Mouse (Mus musculus) heart, adult 9 months (tissue): ENCODE data around the gene Kcnn4.
A peak's percentile ranks its signal among the peaks of the same experiment; 100 is the strongest.
"Not testable (repeated sequence)": the region's sequence is repeated elsewhere in the genome, so short reads cannot be mapped to it uniquely, and the experiment has no call there.

ENCODE experiments used
- DNase-seq, 2 experiments: peaks; one replicate each; pipeline ENCODE4 v3.0.0; 2022; ENCODE audit warnings: low spot score in 2 of 2

The Kcnn4 gene

DNA sequence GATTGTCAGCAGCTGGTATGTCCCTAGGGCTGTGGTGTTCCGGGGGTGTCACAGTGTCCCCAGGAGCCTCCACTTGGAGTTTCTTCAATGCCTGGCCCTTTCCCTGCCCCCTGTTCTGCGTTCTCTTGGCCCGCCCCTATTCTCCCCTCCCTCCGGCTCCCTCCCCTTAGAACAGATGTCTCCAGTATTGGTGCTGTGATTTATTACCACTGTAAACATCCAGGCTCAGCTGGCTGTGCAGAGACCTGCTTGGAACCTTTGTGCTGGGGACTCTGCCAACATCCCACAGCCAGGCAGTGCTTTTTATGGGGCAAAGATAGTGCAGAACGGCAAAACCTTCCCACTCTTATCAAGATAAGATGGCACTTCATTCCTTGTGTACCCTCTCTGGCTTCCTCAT, 21.0 kb downstream of the Kcnn4 start:
- no peak for DNase-seq

DNA sequence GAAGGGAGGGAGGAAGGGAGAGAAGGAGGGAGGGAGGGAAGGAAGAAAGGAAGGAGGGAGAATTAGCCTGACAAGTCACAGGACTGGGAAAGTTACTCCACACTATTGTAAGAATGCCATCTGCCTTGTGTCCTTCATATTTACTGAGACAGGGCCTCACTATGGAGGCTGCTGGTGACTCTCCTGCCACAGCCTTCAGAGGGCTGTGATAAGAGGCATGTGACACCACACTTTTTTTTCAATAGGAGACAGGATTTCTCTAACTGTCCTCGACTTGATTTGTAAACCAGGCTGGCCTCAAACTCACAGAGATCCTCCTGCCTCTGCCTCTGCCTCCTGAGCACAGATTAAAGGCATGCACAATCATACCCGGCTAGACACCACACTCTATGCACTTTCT, 21.6 kb downstream of the Kcnn4 start:
- DNase-seq = no peak

DNA sequence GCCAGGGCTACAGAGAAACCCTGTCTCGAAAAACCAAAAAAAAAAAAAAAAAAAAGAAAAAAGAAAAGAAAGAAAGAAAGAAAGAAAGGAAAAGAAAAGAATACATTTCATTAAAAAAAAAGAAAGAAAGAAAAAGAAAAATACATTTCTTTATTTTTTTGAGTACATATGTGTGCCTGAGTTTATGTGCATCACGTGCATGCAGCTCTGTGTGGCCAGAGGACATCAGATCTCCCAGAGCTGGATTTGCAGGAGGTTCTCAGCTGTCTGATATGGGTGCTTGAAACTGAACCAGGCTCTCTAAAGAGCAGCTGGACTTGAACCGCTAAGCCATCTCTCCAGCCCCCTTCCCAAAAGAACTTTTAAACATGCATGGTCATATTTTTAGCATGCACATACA, 24.0 kb downstream of the Kcnn4 start:
- no peak for DNase-seq

DNA sequence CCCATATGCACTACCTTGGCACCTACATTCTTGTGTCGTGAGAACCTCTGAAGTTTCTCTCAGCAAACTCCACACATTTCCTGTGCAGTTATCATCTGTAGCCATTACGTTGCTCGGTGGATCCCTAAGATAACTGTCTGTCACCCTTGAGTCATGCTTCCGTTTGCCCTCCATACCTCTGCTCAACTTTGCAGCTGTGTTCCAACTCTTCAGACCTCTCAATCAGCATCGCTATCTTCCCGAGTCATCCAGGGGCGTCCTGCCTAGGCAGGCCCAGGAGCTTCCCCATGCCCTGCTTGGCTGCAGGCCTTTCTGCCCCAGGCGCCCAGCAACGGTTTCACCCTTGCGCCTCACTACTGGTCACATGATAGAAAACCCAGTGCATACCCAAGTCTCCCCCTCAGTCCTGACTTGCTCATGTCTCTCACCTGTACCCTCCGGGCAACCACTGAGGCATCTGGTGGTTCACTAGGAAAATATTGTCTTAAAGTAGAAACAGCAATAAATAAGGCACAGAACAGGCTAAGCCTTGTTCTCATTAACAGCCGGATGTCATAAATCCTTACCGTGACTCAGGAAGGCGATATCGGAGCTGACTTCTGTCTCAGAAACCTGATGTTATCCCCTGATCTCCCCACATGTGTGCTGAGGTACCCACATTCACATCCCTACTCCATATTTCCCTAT, 24.6 kb downstream of the Kcnn4 start:
- DNase-seq = no peak

DNA sequence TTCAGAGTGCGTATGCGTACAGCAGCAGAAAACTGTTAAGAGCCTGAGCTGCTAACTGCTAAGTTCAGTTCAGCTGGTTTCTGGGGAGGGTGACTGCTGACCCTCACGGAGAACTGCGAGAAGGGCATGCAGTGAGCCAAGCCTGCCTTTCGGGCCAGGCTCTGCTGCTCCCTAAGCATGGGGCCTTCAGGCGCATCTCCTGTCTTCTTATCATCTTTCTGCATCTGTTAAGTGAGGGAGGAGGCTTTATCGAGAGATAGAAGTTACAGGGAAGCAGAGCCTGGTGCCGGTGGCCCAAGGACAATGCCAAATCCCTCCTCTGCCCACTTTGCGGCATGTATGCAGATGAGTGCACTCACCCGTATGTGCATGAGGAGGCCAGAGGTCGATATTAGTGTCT, 26.8 kb downstream of the Kcnn4 start:
- DNase-seq = no peak

DNA sequence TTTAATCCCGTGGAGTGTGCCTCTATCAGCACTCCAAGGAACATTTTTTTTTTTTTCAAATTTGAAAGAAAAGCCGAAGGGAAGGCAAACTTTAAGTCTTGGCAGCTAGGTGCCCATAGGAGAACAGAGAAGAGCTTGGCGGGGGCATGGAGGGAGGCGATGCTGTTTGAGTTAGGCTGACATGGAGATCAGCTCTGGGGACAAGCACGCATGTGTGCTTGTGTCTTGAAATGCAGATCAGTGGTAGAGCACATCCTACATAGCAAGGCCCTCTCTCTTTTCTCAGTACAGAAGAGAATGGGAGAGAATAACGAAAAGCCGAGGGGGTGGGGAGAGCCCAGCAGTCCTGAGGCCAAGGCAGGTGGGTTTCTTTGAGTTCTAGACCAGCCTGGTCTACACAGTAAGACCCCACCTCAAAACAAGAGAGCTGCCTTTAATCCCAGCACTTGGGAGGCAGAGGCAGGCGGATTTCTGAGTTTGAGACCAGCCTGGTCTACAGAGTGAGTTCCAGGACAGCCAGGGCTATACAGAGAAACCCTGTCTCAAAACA, 28.4 kb downstream of the Kcnn4 start:
- DNase-seq = no peak

DNA sequence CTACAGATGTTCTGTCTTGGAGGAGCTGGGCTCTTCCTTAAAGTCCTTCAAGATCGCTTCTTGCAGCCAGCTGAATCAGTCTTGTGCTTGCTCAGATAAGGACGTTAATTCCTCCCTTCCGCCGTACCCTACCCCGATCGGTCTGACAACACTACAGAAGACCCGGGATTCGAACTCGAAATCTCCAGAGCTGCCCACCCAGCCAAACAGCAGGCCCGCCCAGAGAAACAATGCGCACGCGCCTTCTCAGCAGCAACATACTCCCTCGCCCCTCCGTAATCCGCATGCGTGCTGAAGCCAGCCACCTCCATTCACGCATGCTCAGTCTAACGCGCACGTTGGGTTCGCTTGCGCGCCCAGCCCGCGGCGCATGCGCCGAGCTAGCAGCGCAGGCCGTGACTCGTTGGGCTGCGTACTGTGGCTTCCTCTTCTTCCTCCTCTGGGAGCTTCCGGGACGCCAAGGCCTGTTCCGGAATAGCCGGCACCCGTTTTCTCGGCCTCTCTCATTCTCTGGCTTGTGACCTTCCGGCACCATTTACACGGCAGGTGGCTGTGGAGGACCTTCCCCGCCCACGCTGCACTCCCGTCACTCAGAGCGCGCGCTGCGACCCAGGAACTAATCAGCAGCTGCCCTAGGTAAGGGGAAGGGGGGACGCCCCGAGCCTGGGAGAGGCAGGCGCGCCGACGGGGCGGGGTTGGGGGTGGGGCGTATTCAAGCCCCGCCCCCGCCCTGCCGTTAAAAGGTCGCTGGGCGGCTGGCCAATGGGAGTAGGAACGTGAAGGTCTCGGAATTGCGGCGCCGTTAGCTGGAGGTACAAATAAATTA, 29.4 kb downstream of the Kcnn4 start, which contains the start of gene Smg9:
Gene Smg9 (plus strand): TSS at position 364 of the 826 bp plus-strand sequence.
- peak; percentile 96 to 97 for DNase-seq

DNA sequence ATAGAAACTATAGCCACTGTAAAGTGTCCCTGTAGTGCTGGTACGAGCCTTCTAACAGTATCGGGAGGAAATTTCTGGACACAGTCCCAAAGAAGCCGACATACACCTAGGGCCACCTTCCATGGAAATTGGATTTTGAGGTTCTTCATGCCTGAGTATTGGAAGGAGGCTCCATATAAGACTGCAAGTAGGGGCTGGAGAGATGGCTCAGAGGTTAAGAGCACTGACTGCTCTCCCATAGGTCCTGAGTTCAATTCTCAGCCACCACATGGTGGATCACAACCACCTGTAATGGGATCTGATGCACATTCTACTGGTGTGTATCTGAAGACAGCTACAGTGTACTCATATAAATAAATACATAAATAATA, 30.0 kb downstream of the Kcnn4 start:
- DNase-seq = no peak

DNA sequence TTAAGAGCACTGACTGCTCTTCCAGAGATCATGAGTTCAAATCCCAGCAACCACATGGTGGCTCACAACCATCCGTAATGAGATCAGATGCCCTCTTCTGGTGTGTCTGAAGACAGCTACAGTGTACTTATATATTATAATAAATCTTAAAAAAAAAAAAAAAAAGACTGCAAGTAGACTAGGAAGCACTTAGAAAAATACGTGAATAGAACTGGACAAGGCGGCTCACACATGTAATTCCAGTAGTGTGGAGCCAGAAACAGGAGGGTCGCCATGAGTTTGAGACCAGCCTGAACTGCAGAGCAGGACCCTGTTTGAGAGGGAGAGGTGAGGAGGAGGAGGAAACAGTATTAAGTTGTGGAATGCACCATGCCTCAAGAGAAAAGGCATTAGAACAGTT, 30.4 kb downstream of the Kcnn4 start:
- DNase-seq = not testable (repeated sequence)

DNA sequence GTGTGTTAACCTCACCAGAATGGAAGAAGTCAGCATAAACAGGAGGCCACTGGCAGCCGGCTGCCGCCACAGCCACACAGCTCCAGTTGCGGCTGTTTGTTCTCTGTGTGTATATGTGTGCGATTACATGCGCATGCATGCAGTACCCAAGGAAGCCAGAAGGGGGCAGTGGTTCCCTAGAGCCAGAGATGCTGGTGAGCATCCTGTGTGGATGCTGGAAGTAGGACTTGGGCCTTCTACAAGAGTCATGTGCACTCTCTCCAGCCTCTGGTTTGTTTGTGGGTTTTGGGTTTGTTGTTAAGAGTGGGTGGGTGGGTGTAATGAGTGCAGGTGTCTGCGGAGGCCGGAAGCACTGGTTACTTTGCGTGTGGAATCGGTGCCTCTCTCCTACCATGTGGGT, 32.8 kb downstream of the Kcnn4 start:
- DNase-seq = no peak

DNA sequence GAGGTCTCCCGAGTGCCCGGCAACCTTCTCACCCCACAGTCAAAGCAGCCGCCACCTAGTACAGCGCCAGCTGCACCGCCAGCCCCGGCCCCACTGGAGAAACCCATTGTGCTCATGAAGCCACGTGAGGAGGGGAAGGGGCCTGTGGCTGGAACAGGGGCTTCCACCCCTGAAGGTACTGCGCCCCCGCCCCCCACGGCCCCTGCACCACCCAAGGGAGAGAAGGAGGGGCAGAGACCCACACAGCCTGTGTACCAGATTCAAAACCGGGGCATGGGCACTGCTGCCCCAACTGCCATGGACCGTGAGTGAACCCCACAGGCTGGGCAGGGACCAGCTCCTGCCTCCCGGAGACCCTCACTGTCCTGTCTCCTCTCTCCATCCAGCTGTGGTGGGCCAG, 35.6 kb downstream of the Kcnn4 start:
- DNase-seq = no peak

DNA sequence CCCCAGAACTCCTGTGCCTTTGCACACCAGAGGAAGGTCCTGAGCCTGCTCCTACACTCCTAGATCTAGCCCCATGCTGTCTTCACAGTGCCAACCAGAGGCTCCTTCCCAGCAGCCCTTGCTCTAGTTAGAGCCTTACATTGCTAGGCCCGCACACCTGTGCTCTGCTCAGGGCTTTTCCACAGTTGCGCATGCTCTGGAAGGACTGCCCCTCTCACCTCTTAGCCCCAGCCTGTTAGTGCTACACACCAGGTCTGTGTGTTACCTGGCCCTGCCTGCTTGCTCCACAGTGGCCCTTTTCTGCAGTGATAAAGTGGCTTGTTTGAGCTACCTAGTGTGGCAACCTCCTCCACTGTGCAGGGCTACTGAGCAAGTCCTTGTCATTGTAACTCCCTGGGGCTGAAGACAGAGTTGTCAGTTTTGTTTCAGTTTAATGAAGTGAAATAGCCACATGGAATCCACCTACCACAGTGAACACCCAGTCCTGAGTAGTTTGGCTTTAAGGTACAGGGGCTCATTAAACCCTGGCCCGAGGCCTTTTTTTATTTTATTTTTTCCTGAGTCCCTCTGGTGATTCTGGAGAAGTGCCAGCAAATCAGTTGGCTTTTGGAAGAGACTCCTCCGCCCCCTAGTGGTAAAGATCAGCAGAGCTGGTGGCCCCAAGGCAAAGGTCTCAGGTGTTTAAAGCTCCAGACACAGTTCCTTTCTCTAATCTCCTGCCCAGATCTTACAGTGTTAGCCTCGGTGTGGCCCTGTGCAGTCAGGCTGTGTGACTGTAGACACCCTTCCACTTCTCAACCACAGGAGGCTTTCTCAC, 36.7 kb downstream of the Kcnn4 start:
- DNase-seq = peak; percentile 38 to 68

DNA sequence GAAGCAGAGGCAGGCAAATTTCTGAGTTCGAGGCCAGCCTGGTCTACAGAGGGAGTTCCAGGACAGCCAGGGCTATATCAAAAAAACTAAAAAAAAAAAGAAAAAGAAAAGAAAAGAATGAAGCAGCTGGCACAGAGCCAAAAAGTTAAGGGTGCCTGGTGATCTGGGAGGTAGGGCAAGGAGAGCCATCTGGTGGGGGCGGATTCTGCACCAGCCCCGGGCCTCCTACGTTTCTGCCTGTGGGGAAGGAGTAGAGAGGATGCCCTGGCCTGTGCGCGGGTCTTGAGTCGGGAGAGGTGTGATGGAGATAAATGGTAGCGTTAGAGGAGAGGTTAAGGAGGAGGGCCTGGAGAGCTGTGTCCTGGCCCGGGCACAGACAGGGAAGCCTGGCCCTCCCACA, 38.1 kb downstream of the Kcnn4 start:
- no peak for DNase-seq

DNA sequence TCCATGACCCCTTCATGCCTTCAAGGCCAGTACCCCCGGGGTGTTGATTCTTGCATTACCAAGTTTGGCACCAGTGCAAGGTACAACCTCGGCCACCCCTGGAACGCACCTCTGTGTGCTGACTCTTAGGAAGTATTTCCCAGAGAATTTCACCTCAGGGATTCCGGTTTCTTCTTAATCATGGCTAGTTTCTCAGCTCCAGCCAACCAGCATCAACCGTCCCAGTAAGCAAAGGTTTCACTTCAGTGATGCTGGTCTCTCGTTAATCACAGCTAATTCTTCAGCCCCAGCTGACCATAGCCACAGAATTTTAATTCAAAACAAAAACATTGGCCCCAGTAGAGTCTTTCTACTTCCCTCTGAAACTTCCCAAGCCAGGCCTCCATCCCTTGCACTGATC, 40.1 kb downstream of the Kcnn4 start:
- DNase-seq = no peak

DNA sequence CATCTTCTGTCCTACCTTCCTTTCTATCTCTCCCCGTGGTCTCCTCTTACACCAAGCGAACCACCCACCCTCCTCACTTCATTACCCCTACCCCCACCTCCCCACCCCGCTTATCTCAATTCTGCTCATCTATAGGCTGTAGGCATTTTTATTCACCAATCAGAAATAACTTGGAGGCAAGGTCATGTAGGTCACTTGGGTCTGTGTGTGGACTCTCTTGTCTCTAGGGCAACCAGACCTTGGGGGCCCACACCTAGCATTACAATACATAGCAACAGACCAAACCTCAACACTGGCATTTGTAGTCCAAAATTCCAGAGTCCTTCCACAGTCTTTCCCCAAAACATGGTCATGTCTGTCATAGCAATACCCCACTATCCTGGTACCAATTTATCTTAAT, 40.8 kb downstream of the Kcnn4 start:
- DNase-seq = no peak

DNA sequence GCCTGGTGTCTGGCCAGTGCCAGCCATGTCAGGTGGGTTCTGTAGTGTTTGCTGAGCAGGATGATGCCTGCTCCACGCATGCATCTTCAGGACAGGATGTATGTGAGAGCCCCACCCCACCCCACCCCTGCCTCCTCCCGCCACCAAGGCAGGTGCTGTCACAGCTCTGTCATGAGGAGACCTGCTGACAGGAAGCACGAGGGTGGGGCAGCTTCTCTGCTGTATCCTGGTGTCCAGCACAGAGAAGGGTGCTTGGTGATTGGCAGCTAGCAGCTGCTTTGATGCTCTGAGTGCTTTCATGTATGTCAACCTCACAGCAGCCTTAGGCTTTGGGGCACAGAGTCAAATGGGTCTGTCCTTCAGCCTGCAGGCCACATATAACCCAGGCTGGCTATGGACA, 43.6 kb downstream of the Kcnn4 start:
- no peak for DNase-seq

DNA sequence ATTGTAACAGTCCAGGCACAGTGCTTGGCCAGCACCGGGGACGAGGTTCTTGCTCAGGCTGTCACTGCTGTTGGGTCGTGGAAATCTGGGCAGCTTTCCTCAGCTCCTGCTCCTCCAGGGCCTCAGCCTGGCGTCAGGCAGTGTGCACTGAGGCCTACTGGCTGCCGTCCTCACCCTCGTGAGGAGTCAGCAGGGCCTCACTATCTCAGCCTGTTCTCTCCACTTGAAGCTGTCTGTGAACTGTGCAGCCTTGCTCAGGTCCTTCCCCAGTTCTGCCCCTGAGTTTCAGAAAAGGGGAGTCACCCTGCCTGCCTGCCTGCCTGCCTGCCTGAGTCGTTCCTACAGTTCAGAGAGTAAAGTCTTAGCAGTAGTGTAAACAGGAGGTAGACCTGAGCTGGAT, 45.2 kb downstream of the Kcnn4 start:
- DNase-seq = no peak

DNA sequence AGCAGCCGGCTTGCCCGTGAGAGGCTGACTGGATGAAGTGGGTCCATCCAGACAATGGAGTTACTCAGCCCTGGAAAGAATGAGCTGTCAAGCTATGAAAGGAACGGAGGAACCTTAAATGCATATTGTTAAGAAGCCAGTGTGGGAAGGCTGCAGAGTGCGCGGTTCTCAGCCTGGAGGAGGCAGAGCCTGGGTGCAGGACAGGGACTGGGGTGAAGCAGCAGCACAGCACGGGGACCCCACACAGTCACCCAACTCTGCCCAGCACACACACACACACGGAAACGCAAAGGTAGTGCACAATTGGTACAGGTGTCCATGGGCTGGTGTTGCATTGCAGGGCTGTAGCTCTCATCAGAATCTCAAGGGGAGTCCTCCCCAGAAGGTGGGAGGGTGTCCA, 49.5 kb downstream of the Kcnn4 start:
- no peak for DNase-seq

DNA sequence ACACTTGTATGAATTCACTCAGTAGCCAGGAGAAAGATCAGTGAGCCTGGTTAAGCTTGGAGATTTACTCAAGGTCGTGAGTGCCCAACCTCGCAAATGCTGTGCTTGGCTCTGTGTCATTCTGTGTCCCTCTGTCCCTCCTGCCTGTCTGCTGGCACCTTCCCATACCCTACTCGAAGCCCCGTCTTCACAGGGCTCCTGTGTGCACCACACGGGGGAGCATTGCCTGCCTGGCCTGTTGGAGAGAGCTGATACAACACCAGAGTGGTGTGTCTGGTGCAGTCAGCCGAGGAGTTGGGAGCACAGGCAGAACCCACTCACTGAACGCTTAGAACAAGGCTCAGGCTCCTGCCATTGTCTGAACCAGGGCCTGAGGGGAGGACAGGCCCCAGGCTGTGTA, 51.6 kb downstream of the Kcnn4 start:
- DNase-seq = no peak

DNA sequence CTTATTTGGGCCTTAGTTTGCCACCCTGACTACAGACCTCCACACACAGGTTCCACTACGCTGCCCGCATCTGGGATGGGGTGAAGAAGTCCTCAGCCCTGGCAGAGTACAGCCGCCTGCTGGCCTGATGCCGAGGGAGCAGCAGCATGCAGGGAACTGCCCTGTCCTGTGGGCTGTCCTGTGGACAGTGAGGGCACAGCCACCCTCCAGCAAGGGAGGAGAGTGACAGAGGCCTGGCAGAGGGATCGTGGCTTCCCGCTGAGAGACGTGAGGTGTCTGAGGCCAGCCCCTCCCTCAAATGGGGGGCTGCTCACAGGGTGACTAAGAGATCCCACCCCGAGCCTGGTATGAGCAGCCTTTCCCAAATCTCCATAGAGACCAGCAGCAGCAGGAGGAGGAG, 52.2 kb downstream of the Kcnn4 start:
- no peak for DNase-seq

DNA sequence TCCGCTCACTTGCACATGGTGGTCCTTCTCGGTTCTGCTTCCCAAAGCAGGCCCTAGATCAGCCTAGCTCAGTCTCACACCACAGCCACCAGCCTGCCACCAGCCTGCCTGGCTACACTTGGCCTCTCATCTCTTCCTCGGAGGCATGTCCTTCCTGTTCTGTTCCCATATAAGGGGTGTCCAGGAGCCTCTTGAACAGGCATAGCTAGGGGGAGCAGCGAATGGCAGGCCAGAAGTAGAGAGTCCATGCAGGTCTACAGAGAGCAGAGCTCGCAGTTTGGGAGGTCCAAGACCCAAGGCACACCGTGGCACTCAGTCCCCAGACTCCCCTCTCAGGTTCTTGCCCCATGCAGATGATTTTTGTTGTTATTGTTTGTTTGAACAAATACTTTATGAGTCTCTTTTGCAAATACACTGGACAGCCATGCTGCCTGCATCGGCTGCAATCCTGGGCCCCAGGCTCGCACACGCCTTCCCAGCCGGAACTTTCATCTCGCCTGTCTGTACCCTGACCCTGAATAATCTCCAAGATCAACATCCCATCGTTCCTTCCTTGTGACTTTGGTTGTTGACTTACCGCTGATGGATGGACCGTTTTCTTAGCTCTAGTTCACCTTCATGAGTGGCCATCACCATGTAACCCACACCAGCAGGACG, 53.2 kb downstream of the Kcnn4 start:
- no peak for DNase-seq
